Mouse (Mus musculus) liver, embryonic 14.5 days (tissue): Measurements from ENCODE around the gene Add1.

ENCODE experiments used
- CTCF ChIP-seq: IDR thresholded peaks from 2 replicates; pipeline ENCODE4 v1.5.1; 2016; ENCODE audit warnings: antibody characterized with exemption, low read depth, control low read depth
- EP300 ChIP-seq: IDR thresholded peaks from 2 replicates; pipeline ENCODE4 v1.6.1; 2016; ENCODE audit warnings: antibody characterized with exemption, low read depth

GRCm38 (mm10) chr5:34549135-34549482 is 24.4 kb upstream of the Add1 start:
- TF ChIP-seq CTCF, result no peak
- no peak for TF ChIP-seq EP300
